Mouse (Mus musculus) heart, postnatal 10 days (tissue): ENCODE measurements around the gene Trmt1. TPM values are rescaled to one million over a fixed set of nuclear protein-coding genes. Genes with fewer than 3 reads are reported as not detected.
A peak's percentile ranks its signal among the peaks of the same experiment; 100 is the strongest.
"Not testable (repeated sequence)": the region's sequence is repeated elsewhere in the genome, so short reads cannot be mapped to it uniquely, and the experiment has no call there.

Source experiments
- DNase-seq, 2 experiments: peaks; one replicate each; pipeline ENCODE4 v3.0.0; 2021
- intact Hi-C: fragments of 180-260 bp; cut with DNase I; formaldehyde crosslinking; loops from one replicate; pipeline ENCODE4 v1.15.1; 2025
- total RNA-seq, 2 experiments: library from RNA; stranded (reverse); gene quantifications; 2 replicates each; pipeline ENCODE4 v1.2.3; 2021

Gene Trmt1
- total RNA-seq, 2 experiments from 2014 or later, result 40.3 to 40.6 TPM

- DNase-seq, result no peak
- intact Hi-C loops, result no loop called here
Observed at GRCm38 (mm10) chr8:84657680-84658079, 28.4 kb upstream of the Trmt1 start.

GRCm38 (mm10) chr8:84658951-84659350 is 27.2 kb upstream of the Trmt1 start:
- DNase-seq, result no peak
- intact Hi-C loops, result no loop called here

GRCm38 (mm10) chr8:84659936-84660818 is 25.9 kb upstream of the Trmt1 start:
- intact Hi-C loops, result loop anchor here (2.0 to 5.0 kb wide), 3 partner anchors 43 to 458 kb away; partner anchors contain the start of gene Junb
- DNase-seq, result peak; percentile 77

- intact Hi-C loops, result loop anchor here (2.0 to 5.0 kb wide), 3 partner anchors 42 to 459 kb away; partner anchors contain the start of gene Junb
Observed at GRCm38 (mm10) chr8:84660819-84661457, 25.2 kb upstream of the Trmt1 start.

GRCm38 (mm10) chr8:84661458-84661871 is 24.6 kb upstream of the Trmt1 start:
- peak; percentile 94 for DNase-seq
- intact Hi-C loops, result loop anchor here (2.0 to 5.0 kb wide), 3 partner anchors 41 to 459 kb away; partner anchors contain the start of gene Junb

More at GRCm38 (mm10) chr8:84660819-84661457, 25.2 kb upstream of the Trmt1 start:
- DNase-seq, result peak; percentile 60 to 66

GRCm38 (mm10) chr8:84661961-84662571 is 24.0 kb upstream of the Trmt1 start:
- intact Hi-C loops, result loop anchor here (1.0 to 5.0 kb wide), 4 partner anchors 23 to 460 kb away; partner anchors contain the start of gene Junb
- no peak for DNase-seq

- intact Hi-C loops, result loop anchor here (1.0 to 5.0 kb wide), 3 partner anchors 23 to 460 kb away; partner anchors contain the start of gene Junb
- peak; percentile 98 for DNase-seq
Observed at GRCm38 (mm10) chr8:84662581-84663065, 23.5 kb upstream of the Trmt1 start, which contains the start of gene Ier2. Gene Ier2 (minus strand): TSS chr8:84662852.

GRCm38 (mm10) chr8:84663483-84664327 is 22.4 kb upstream of the Trmt1 start:
- peak; percentile 99 for DNase-seq
- intact Hi-C loops, result loop anchor here (5.0 kb wide), 2 partner anchors 314 to 461 kb away; partner anchors contain the start of gene Junb

- intact Hi-C loops, result loop anchor here (1.0 to 5.0 kb wide), 3 partner anchors 23 to 462 kb away; partner anchors contain the start of genes Junb and Nacc1
- DNase-seq, result peak; percentile 85 to 88
Observed at GRCm38 (mm10) chr8:84664566-84665384, 21.3 kb upstream of the Trmt1 start.

GRCm38 (mm10) chr8:84665385-84665893 is 20.7 kb upstream of the Trmt1 start:
- no peak for DNase-seq
- intact Hi-C loops, result loop anchor here (1.0 kb wide), 1 partner anchor 22 kb away; the partner anchor contains the start of gene Nacc1

- intact Hi-C loops, result no loop called here
- no peak for DNase-seq
Observed at GRCm38 (mm10) chr8:84668081-84668480, 18.0 kb upstream of the Trmt1 start.

- DNase-seq, result no peak
- intact Hi-C loops, result no loop called here
Observed at GRCm38 (mm10) chr8:84668731-84669485, 17.2 kb upstream of the Trmt1 start.

- DNase-seq, intact Hi-C loops: not testable (repeated sequence)
Observed at GRCm38 (mm10) chr8:84670295-84671006, 15.7 kb upstream of the Trmt1 start.

- intact Hi-C loops, result no loop called here
Observed at GRCm38 (mm10) chr8:84677305-84677704, 8.8 kb upstream of the Trmt1 start.

GRCm38 (mm10) chr8:84681476-84681875 is 4.6 kb upstream of the Trmt1 start:
- intact Hi-C loops, result no loop called here
- DNase-seq, result no peak

More at GRCm38 (mm10) chr8:84677305-84677704, 8.8 kb upstream of the Trmt1 start:
- no peak for DNase-seq

- intact Hi-C loops, result no loop called here
- no peak for DNase-seq
Observed at GRCm38 (mm10) chr8:84682257-84682656, 3.9 kb upstream of the Trmt1 start.

GRCm38 (mm10) chr8:84684537-84684936 is 1.6 kb upstream of the Trmt1 start:
- no peak for DNase-seq
- intact Hi-C loops, result no loop called here
